Mouse (Mus musculus) heart, embryonic 13.5 days (tissue): ENCODE measurements around the gene Fez2. TPM values are rescaled to one million over a fixed set of nuclear protein-coding genes. Genes with fewer than 3 reads are reported as not detected.
A peak's percentile ranks its signal among the peaks of the same experiment; 100 is the strongest.

ENCODE experiments used
- ATAC-seq: fragments of 200-750 bp; cut with Nextera tagmentation; 2 replicates; pipeline ENCODE4 v1.8.0; 2017; ENCODE audit warnings: moderate TSS enrichment; ENCODE audit not compliant: insufficient number of reproducible peaks, low FRiP score, low TSS enrichment; ENCODE audit errors: extremely low read depth
- H3K27ac ChIP-seq: fragments of 300-500 bp; sonication (generic); replicated peaks from 2 replicates; pipeline ENCODE4 v1.5.1; 2015; ENCODE audit warnings: moderate library complexity, mild to moderate bottlenecking, inconsistent platforms
- H3K27me3 ChIP-seq: fragments of 300-500 bp; sonication (generic); replicated peaks from 2 replicates; pipeline ENCODE4 v1.6.1; 2015; ENCODE audit warnings: mild to moderate bottlenecking, inconsistent platforms
- H3K36me3 ChIP-seq: fragments of 300-500 bp; sonication (generic); 2 replicates; pipeline ENCODE4 v1.6.1; 2015; ENCODE audit warnings: mild to moderate bottlenecking, inconsistent platforms
- H3K4me1 ChIP-seq: fragments of 300-500 bp; sonication (generic); 2 replicates; pipeline ENCODE4 v1.6.1; 2015; ENCODE audit warnings: inconsistent platforms
- H3K4me2 ChIP-seq: fragments of 300-500 bp; sonication (generic); 2 replicates; pipeline ENCODE4 v1.6.1; 2015; ENCODE audit warnings: inconsistent platforms, mild to moderate bottlenecking, moderate library complexity
- H3K4me3 ChIP-seq: fragments of 300-500 bp; sonication (generic); 2 replicates; pipeline ENCODE4 v1.5.1; 2015; ENCODE audit warnings: moderate library complexity, mild to moderate bottlenecking, inconsistent platforms
- H3K9ac ChIP-seq: fragments of 300-500 bp; sonication (generic); 2 replicates; pipeline ENCODE4 v1.6.1; 2015; ENCODE audit warnings: inconsistent platforms, mild to moderate bottlenecking, moderate library complexity
- H3K9me3 ChIP-seq: fragments of 300-500 bp; sonication (generic); 2 replicates; pipeline ENCODE4 v1.6.1; 2016; ENCODE audit warnings: inconsistent platforms
- WGBS: fragments of 180-500 bp; shearing (Covaris S2); methylation state at CpG from one replicate; pipeline ENCODE4 v1.1.7; 2015; ENCODE audit warnings: mixed read lengths; 5-methylcytosine and 5-hydroxymethylcytosine counted together
- polyA plus RNA-seq: library from polyadenylated mRNA; unstranded; fragments of >200 nt; fragmentation: Nextera tagmentation; extraction: Ambion mirVana; gene quantifications from 2 replicates; pipeline ENCODE4 v1.2.1, GENCODE M21; 2015

The Fez2 gene
- polyA plus RNA-seq, 1 experiment from 2014 or later, result 45.3 TPM

GRCm38 (mm10) chr17:78347111-78347801 is 70.7 kb downstream of the Fez2 start:
- H3K4me2 ChIP-seq, result no peak overlapping the region
- no peak overlapping the region for H3K9ac ChIP-seq
- H3K4me1 ChIP-seq, result peaks cover 23% of the 10 kb centered on the region
- WGBS, result 92% methylated on average over 17 of the region's 17 CpGs
- H3K27ac ChIP-seq, result no peak overlapping the region
- H3K27me3 ChIP-seq, result no peaks in the 10 kb centered on the region
- H3K4me3 ChIP-seq, result no peak overlapping the region
- no peaks in the 10 kb centered on the region for H3K9me3 ChIP-seq
- H3K36me3 ChIP-seq, result peaks cover 15% of the 10 kb centered on the region
- ATAC-seq, result no peak

GRCm38 (mm10) chr17:78343688-78344087 is 74.3 kb downstream of the Fez2 start:
- no peak overlapping the region for H3K27ac ChIP-seq
- H3K36me3 ChIP-seq, result peaks cover 15% of the 10 kb centered on the region
- H3K9me3 ChIP-seq, result no peaks in the 10 kb centered on the region
- no peak overlapping the region for H3K9ac ChIP-seq
- H3K4me3 ChIP-seq, result no peak overlapping the region
- H3K4me2 ChIP-seq, result no peak overlapping the region
- no peak for ATAC-seq
- 88% methylated on average over 3 of the region's 3 CpGs for WGBS
- H3K27me3 ChIP-seq, result no peaks in the 10 kb centered on the region
- 0 out of 2 replicates have a peak, but pooled peaks cover 7% of the 10 kb centered on the region for H3K4me1 ChIP-seq

GRCm38 (mm10) chr17:78335250-78335649 is 82.7 kb downstream of the Fez2 start:
- ATAC-seq, result no peak

GRCm38 (mm10) chr17:78333275-78333674 is 84.7 kb downstream of the Fez2 start:
- Histone ChIP-seq H3K27ac (no peak overlapping the region), H3K36me3 (peaks cover 20% of the 10 kb centered on the region; the same call in 1 of the 2 replicates), H3K9me3 (no peaks in the 10 kb centered on the region), H3K4me1 (peaks cover 7% of the 10 kb centered on the region), H3K27me3 (peaks cover 7% of the 10 kb centered on the region; the same call in 1 of the 2 replicates), H3K4me2 (no peak overlapping the region), H3K9ac (no peak overlapping the region), H3K4me3 (no peak overlapping the region)
- 76% methylated on average over 10 of the region's 10 CpGs for WGBS
- no peak for ATAC-seq

More at GRCm38 (mm10) chr17:78335250-78335649, 82.7 kb downstream of the Fez2 start:
- 87% methylated on average over 8 of the region's 8 CpGs for WGBS
- Histone ChIP-seq H3K4me2 (no peak overlapping the region), H3K27me3 (peaks cover 7% of the 10 kb centered on the region; the same call in 1 of the 2 replicates), H3K9ac (no peak overlapping the region), H3K9me3 (no peaks in the 10 kb centered on the region), H3K4me1 (no peaks in the 10 kb centered on the region), H3K36me3 (peaks cover 20% of the 10 kb centered on the region; the same call in 1 of the 2 replicates), H3K4me3 (no peak overlapping the region), H3K27ac (no peak overlapping the region)

- no peak overlapping the region for H3K4me3 ChIP-seq
- no peak overlapping the region for H3K4me2 ChIP-seq
- peaks cover 22% of the 10 kb centered on the region for H3K4me1 ChIP-seq
- ATAC-seq, result no peak
- peaks cover 14% of the 10 kb centered on the region; the same call in 1 of the 2 replicates for H3K36me3 ChIP-seq
- H3K27ac ChIP-seq, result no peak overlapping the region
- H3K9me3 ChIP-seq, result no peaks in the 10 kb centered on the region
- peaks cover 8% of the 10 kb centered on the region; the same call in 1 of the 2 replicates for H3K27me3 ChIP-seq
- H3K9ac ChIP-seq, result no peak overlapping the region
- 71% methylated on average over 8 of the region's 8 CpGs for WGBS
Measured at GRCm38 (mm10) chr17:78331438-78331837, 86.5 kb downstream of the Fez2 start.

- ATAC-seq, result no peak; the same call in 1 of the 2 replicates
- Histone ChIP-seq H3K4me1 (peaks cover 32% of the 10 kb centered on the region), H3K9ac (no peak overlapping the region), H3K27me3 (peaks cover 20% of the 10 kb centered on the region), H3K4me2 (no peak overlapping the region), H3K27ac (peak overlapping the region; percentile 29; the same call in 1 of the 2 replicates), H3K4me3 (no peak overlapping the region), H3K36me3 (no peaks in the 10 kb centered on the region), H3K9me3 (no peaks in the 10 kb centered on the region)
- 16% methylated on average over 3 of the region's 3 CpGs for WGBS
Measured at GRCm38 (mm10) chr17:78328287-78328686, 89.7 kb downstream of the Fez2 start.

- H3K4me1 ChIP-seq, result peaks cover 43% of the 10 kb centered on the region
- no peak overlapping the region for H3K9ac ChIP-seq
- no peaks in the 10 kb centered on the region for H3K9me3 ChIP-seq
- no peaks in the 10 kb centered on the region for H3K36me3 ChIP-seq
- no peak for ATAC-seq
- WGBS, result 43% methylated on average over 4 of the region's 4 CpGs
- H3K27ac ChIP-seq, result 0 out of 2 replicates have a peak overlapping the region, but pooled peaks have one; percentile 24
- H3K27me3 ChIP-seq, result peaks cover 19% of the 10 kb centered on the region
- H3K4me2 ChIP-seq, result no peak overlapping the region
- H3K4me3 ChIP-seq, result no peak overlapping the region
Measured at GRCm38 (mm10) chr17:78327187-78327586, 90.8 kb downstream of the Fez2 start.

GRCm38 (mm10) chr17:78326381-78326780 is 91.6 kb downstream of the Fez2 start:
- H3K4me3 ChIP-seq, result no peak overlapping the region
- H3K36me3 ChIP-seq, result no peaks in the 10 kb centered on the region
- ATAC-seq, result no peak
- H3K4me2 ChIP-seq, result no peak overlapping the region
- 69% methylated on average over 2 of the region's 2 CpGs for WGBS
- peak overlapping the region; percentile 24; the same call in 1 of the 2 replicates for H3K27ac ChIP-seq
- H3K4me1 ChIP-seq, result peaks cover 49% of the 10 kb centered on the region
- no peaks in the 10 kb centered on the region for H3K9me3 ChIP-seq
- H3K9ac ChIP-seq, result no peak overlapping the region
- H3K27me3 ChIP-seq, result peaks cover 19% of the 10 kb centered on the region; the same call in 1 of the 2 replicates

GRCm38 (mm10) chr17:78325761-78326332 is 92.1 kb downstream of the Fez2 start:
- Histone ChIP-seq H3K4me1 (peaks cover 54% of the 10 kb centered on the region), H3K36me3 (no peaks in the 10 kb centered on the region), H3K9ac (no peak overlapping the region), H3K27ac (peak overlapping the region; percentile 24; the same call in 1 of the 2 replicates), H3K4me2 (no peak overlapping the region), H3K9me3 (no peaks in the 10 kb centered on the region), H3K27me3 (peaks cover 25% of the 10 kb centered on the region), H3K4me3 (no peak overlapping the region)
- no peak for ATAC-seq
- 84% methylated on average over 7 of the region's 7 CpGs for WGBS

- H3K4me1 ChIP-seq, result peaks cover 54% of the 10 kb centered on the region
- WGBS, result 39% methylated on average over 18 of the region's 18 CpGs
- 0 out of 2 replicates have a peak overlapping the region, but pooled peaks have one; percentile 28 for H3K27ac ChIP-seq
- H3K4me3 ChIP-seq, result no peak overlapping the region
- no peak overlapping the region for H3K9ac ChIP-seq
- no peaks in the 10 kb centered on the region for H3K9me3 ChIP-seq
- H3K36me3 ChIP-seq, result no peaks in the 10 kb centered on the region
- no peak overlapping the region for H3K4me2 ChIP-seq
- peaks cover 35% of the 10 kb centered on the region for H3K27me3 ChIP-seq
- ATAC-seq, result no peak
Measured at GRCm38 (mm10) chr17:78322369-78323335, 95.3 kb downstream of the Fez2 start.
